Comparison of ENCODE assay signal across 26 mouse cellular contexts in genomic region chr12:72115126-72115525, GRCm38 (mm10). TPM values are rescaled to one million over a fixed set of nuclear protein-coding genes. Genes with fewer than 3 reads are reported as not detected.
A peak's percentile ranks its signal among the peaks of the same experiment; 100 is the strongest.
DNase-seq lines count a peak whose midpoint lies in the region; ATAC-seq and TF ChIP-seq lines count a peak whose summit lies in the region.
"Had no signal": no experiment of that assay in that cellular context is flagged by ENCODE, and none has a peak within 500 bp of the region (broad histone marks: within the 10 kb centered on the region; RNA-seq: fewer than 3 reads in every experiment).

No protein-coding gene starts in this region.

- H3K79me3 ChIP-seq in C2C12 (ENCODE audit: low read depth): no peaks in the 10 kb centered on the region

- peak; percentile 15 for DNase-seq in gastrocnemius, adult 18-20 months (ENCODE audit: low spot score)
- no peak for DNase-seq in gastrocnemius, postnatal 10 days
- DNase-seq in heart, postnatal 10 days: peak; percentile 24 to 40
- DNase-seq in fibroblast of lung, adult 2 months (ENCODE audit: low read depth): peak; percentile 8
- DNase-seq in ovary, postnatal 10 days (ENCODE audit: low spot score): no peak
- DNase-seq: cerebellum, adult 2 months; cerebellum, postnatal 25 days; kidney, adult 11 months; kidney, postnatal 14 days; lung, postnatal 36 days; thymus, adult 2 months; thymus, postnatal 36 days had no signal

- H3K4me1 ChIP-seq in heart, embryonic 12.5 days (replicated peaks): no peaks in the 10 kb centered on the region
- H3K4me1 ChIP-seq: heart, embryonic 15.5 days; hindbrain, embryonic 10.5 days; hindbrain, embryonic 15.5 days; limb, embryonic 12.5 days; liver, embryonic 15.5 days; lung, embryonic 15.5 days had no signal

- no peak overlapping the region for H3K4me3 ChIP-seq in heart, embryonic 12.5 days
- no peak overlapping the region for H3K4me3 ChIP-seq in C2C12 (ENCODE audit: insufficient read depth, poor library complexity, severe bottlenecking)
- H3K4me3 ChIP-seq: heart, embryonic 15.5 days; hindbrain, embryonic 10.5 days; hindbrain, embryonic 15.5 days; left cerebral cortex, adult 2 months; limb, embryonic 12.5 days; liver, embryonic 15.5 days; lung, embryonic 15.5 days had no signal

- H3K79me2 ChIP-seq in C2C12 (ENCODE audit: control insufficient read depth, insufficient read depth): no peaks in the 10 kb centered on the region

- no peaks in the 10 kb centered on the region for H3K9me3 ChIP-seq in heart, embryonic 12.5 days (replicated peaks)
- H3K9me3 ChIP-seq: heart, embryonic 15.5 days; hindbrain, embryonic 10.5 days; hindbrain, embryonic 15.5 days; limb, embryonic 12.5 days; liver, embryonic 15.5 days; lung, embryonic 15.5 days had no signal

- no peak for ATAC-seq in heart, embryonic 12.5 days (ENCODE audit: insufficient number of reproducible peaks, low FRiP score)
- ATAC-seq: forebrain, embryonic 16.5 days; inflammation-experienced regulatory T-cells, adult 6 months; midbrain, embryonic 16.5 days had no signal

- intact Hi-C loops in heart, postnatal 10 days (cut with DNase I): no loop called here

- 0 out of 2 replicates have a peak, but pooled peaks cover 7% of the 10 kb centered on the region for H3K27me3 ChIP-seq in heart, embryonic 12.5 days (replicated peaks)
- peaks cover 14% of the 10 kb centered on the region for H3K27me3 ChIP-seq in C2C12 (ENCODE audit: control insufficient read depth, insufficient read depth, insufficient read length)
- H3K27me3 ChIP-seq: heart, embryonic 15.5 days; hindbrain, embryonic 15.5 days; limb, embryonic 12.5 days; liver, embryonic 15.5 days; lung, embryonic 15.5 days had no signal

- 71% methylated on average over 6 of the region's 6 CpGs for WGBS in heart, embryonic 12.5 days

- H3K4me2 ChIP-seq in heart, embryonic 12.5 days: no peak overlapping the region
- H3K4me2 ChIP-seq: heart, embryonic 15.5 days; hindbrain, embryonic 15.5 days; limb, embryonic 12.5 days; liver, embryonic 15.5 days; lung, embryonic 15.5 days; midbrain, embryonic 11.5 days had no signal

- H3K27ac ChIP-seq in heart, embryonic 12.5 days (ENCODE audit: poor library complexity, severe bottlenecking): no peak overlapping the region
- H3K27ac ChIP-seq: heart, embryonic 15.5 days; hindbrain, embryonic 10.5 days; hindbrain, embryonic 15.5 days; left cerebral cortex, adult 2 months; limb, embryonic 12.5 days; liver, embryonic 15.5 days; lung, embryonic 15.5 days had no signal

- no peak overlapping the region for H3ac ChIP-seq in C2C12 (ENCODE audit: control insufficient read depth, insufficient read length, low read depth)

- H3K36me3 ChIP-seq in heart, embryonic 12.5 days: no peaks in the 10 kb centered on the region
- H3K36me3 ChIP-seq in C2C12 (ENCODE audit: control insufficient read depth, insufficient read depth): no peaks in the 10 kb centered on the region
- H3K36me3 ChIP-seq: heart, embryonic 15.5 days; hindbrain, embryonic 10.5 days; hindbrain, embryonic 15.5 days; limb, embryonic 12.5 days; liver, embryonic 15.5 days; lung, embryonic 15.5 days had no signal

- TF ChIP-seq CTCF in C2C12 (IDR thresholded peaks at IDR 0.05; ENCODE audit: control insufficient read depth, insufficient read depth, insufficient read length): no peak

- H3K9ac ChIP-seq in heart, embryonic 12.5 days: no peak overlapping the region
- H3K9ac ChIP-seq: heart, embryonic 15.5 days; hindbrain, embryonic 15.5 days; limb, embryonic 12.5 days; liver, embryonic 15.5 days; lung, embryonic 15.5 days had no signal

TF ChIP-seq in C2C12, 6 proteins besides CTCF, POLR2A, EP300 and RAD21:
- no peak for TF ChIP-seq MYOD1 (IDR thresholded peaks at IDR 0.05; ENCODE audit: control insufficient read depth, insufficient read length, low read depth)
- peak; percentile 28 for TF ChIP-seq USF1 (IDR thresholded peaks at IDR 0.05; ENCODE audit: low read depth)
- no peak for TF ChIP-seq FOSL1 (IDR thresholded peaks at IDR 0.05; ENCODE audit: insufficient read depth, low read length, poor library complexity, severe bottlenecking)

RNA-seq across cellular contexts. Expression of gene Jkamp, which starts 29.7 kb away (rescaled TPM):
- 10 to 100 TPM; 10.4 to 13.7 TPM for total RNA-seq in gastrocnemius, adult 18-20 months (2021)
- total RNA-seq in gastrocnemius, postnatal 10 days (2021): 10 to 100 TPM; 18.3 to 20.9 TPM
- 10 to 100 TPM; 28.2 to 34.6 TPM for total RNA-seq in heart, postnatal 10 days (2021)
- 63.0 and 68.5 TPM in 2 replicates for polyA plus RNA-seq in heart, embryonic 12.5 days (2016; fragmentation: Nextera tagmentation; extraction: Ambion mirVana)
- polyA plus RNA-seq in C2C12 (2012; fragmentation: generic; extraction: Trizol): 19.4 TPM

RNA-seq across cellular contexts. Expression of gene L3hypdh, which starts 29.9 kb away (rescaled TPM):
- total RNA-seq in gastrocnemius, adult 18-20 months (2021): under 1 TPM; 0.76 to 0.80 TPM
- total RNA-seq in gastrocnemius, postnatal 10 days (2021): 1 to 10 TPM; 4.5 to 4.9 TPM
- 10 to 100 TPM; 10.3 to 13.8 TPM for total RNA-seq in heart, postnatal 10 days (2021)
- 19.0 and 19.5 TPM in 2 replicates for polyA plus RNA-seq in heart, embryonic 12.5 days (2016; fragmentation: Nextera tagmentation; extraction: Ambion mirVana)
- 3.1 TPM for polyA plus RNA-seq in C2C12 (2012; fragmentation: generic; extraction: Trizol)
- total RNA-seq: neutrophil, adult 5-6 weeks had no signal

RNA-seq across cellular contexts. Expression of gene Gpr135, which starts 44.2 kb away (rescaled TPM):
- total RNA-seq in gastrocnemius, adult 18-20 months (2021): under 1 TPM in 1 of 2 experiments, not detected in 1; 0.17 TPM
- total RNA-seq in gastrocnemius, postnatal 10 days (2021): under 1 TPM; 0.47 to 0.90 TPM
- under 1 TPM; 0.64 to 0.79 TPM for total RNA-seq in heart, postnatal 10 days (2021)
- 0.55 and 0.56 TPM in 2 replicates for polyA plus RNA-seq in heart, embryonic 12.5 days (2016; fragmentation: Nextera tagmentation; extraction: Ambion mirVana)
- 0.11 TPM for polyA plus RNA-seq in C2C12 (2012; fragmentation: generic; extraction: Trizol)
- polyA plus RNA-seq: inflammation-experienced regulatory T-cells, adult 6 months had no signal

Comparison
In these comparisons a context has a peak if more than half of its experiments do, and no peak if none do; other contexts are left out.
1. DNase-seq: peak in gastrocnemius, adult 18-20 months (single experiment), heart, postnatal 10 days (2 of 2) and fibroblast of lung, adult 2 months (single experiment); none in gastrocnemius, postnatal 10 days (single experiment) and ovary, postnatal 10 days (single experiment).